Mouse (Mus musculus): Measurements from ENCODE around the gene Ddx51. TPM values are rescaled to one million over a fixed set of nuclear protein-coding genes. Genes with fewer than 3 reads are reported as not detected.

Ddx51 gene
- polyA plus RNA-seq (2015; fragmentation: Nextera tagmentation; extraction: Ambion mirVana), result 16.1 and 16.2 TPM in 2 replicates

DNA sequence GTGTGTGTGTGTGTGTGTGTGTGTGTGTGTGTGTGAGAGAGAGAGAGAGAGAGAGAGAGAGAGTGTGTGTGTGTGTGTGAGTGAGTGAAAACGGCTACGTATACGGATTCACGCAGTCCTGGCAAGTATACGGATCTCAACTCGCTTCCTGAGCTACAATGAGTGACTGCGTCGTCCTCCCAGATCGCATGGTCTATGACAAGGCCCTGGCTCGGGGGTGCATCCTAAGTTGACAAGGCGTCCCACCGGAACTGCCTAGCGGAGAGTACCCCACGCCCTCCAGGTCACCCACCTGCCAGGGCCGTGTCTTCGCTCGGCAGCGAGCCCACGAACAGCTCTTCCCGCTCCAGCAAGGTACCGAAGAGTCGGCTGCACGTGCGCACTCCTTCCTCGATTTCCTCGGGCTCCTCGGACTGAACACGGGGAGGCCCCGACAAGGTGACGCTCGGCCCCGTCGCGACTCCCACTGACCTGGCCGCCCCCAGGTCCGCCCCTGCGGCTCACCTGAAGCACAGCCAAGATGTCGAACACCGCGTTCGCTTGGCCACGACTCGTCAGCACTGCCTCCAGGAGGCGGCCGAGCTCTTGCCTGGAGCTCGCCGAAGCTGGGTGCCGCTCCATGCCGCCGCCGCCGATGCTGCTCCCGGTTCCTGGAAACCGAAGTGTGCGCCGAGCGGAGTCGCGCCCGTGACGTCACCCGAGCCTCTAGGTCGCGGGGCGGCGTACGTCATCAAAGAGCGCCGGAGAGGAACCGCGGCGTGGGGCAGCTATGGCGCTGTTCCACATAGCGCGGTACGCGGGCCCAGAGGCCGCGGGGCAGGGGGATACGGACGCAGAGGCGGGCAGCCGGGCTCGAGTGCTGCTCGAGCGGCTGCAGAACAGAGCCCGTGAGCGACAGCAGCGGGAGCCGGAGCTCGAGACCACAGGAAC, at the start of gene Ddx51, which contains the start of gene Noc4l:
Ddx51 (plus strand) TSS at position 733 of the 930 bp plus-strand sequence.
Noc4l (minus strand) TSS at position 699 of the 930 bp plus-strand sequence.

Small RNA genes within 50 kb of the gene (microRNA-seq; reads per million reads assigned to microRNA genes)
- not detected for gene Mir7026

Other genes with a start within 250 kb of the Ddx51 start
- 19.2 and 22.6 TPM in 2 replicates for gene Fbrsl1, start 204.9 kb upstream of the Ddx51 start, polyA plus RNA-seq (2015; fragmentation: Nextera tagmentation; extraction: Ambion mirVana)
- 24.4 and 25.3 TPM in 2 replicates for gene Galnt9, start 109.1 kb upstream of the Ddx51 start, polyA plus RNA-seq (2015; fragmentation: Nextera tagmentation; extraction: Ambion mirVana)
- 34.7 and 40.7 TPM in 2 replicates for gene Noc4l, start within 50 bp of the Ddx51 start, polyA plus RNA-seq (2015; fragmentation: Nextera tagmentation; extraction: Ambion mirVana)
- 30.3 and 31.6 TPM in 2 replicates for gene Ep400, start 117.3 kb downstream of the Ddx51 start, polyA plus RNA-seq (2015; fragmentation: Nextera tagmentation; extraction: Ambion mirVana)
- 21.0 and 22.4 TPM in 2 replicates for gene Pus1, start 127.2 kb downstream of the Ddx51 start, polyA plus RNA-seq (2015; fragmentation: Nextera tagmentation; extraction: Ambion mirVana)
- 15.6 and 20.5 TPM in 2 replicates for gene Ulk1, start 156.6 kb downstream of the Ddx51 start, polyA plus RNA-seq (2015; fragmentation: Nextera tagmentation; extraction: Ambion mirVana)
- gene Hscb, start 186.3 kb downstream of the Ddx51 start, polyA plus RNA-seq (2015; fragmentation: Nextera tagmentation; extraction: Ambion mirVana), result 13.9 and 14.6 TPM in 2 replicates
- gene Chek2, start 186.5 kb downstream of the Ddx51 start, polyA plus RNA-seq (2015; fragmentation: Nextera tagmentation; extraction: Ambion mirVana), result 3.7 and 5.0 TPM in 2 replicates
- gene Ttc28, start 226.4 kb downstream of the Ddx51 start, polyA plus RNA-seq (2015; fragmentation: Nextera tagmentation; extraction: Ambion mirVana), result 11.6 and 13.9 TPM in 2 replicates

Data from neural tube, postnatal 0 days (tissue).